Mouse (Mus musculus) lung, embryonic 14.5 days (tissue): ENCODE data around the gene Tubb1. TPM values are rescaled to one million over a fixed set of nuclear protein-coding genes. Genes with fewer than 3 reads are reported as not detected.

Experiments
- ATAC-seq: fragments of 200-750 bp; cut with Nextera tagmentation; 2 replicates; pipeline ENCODE4 v1.8.0; 2017; ENCODE audit warnings: mild to moderate bottlenecking, moderate TSS enrichment, moderate library complexity; ENCODE audit not compliant: insufficient read depth
- DNase-seq: peaks from one replicate; pipeline ENCODE4 v3.0.0-alpha.2; 2015
- H3K27ac ChIP-seq: fragments of 300-500 bp; sonication (generic); 2 replicates; pipeline ENCODE4 v1.5.1; 2014; ENCODE audit warnings: low read depth, mild to moderate bottlenecking, moderate library complexity
- H3K27me3 ChIP-seq: fragments of 300-500 bp; sonication (generic); 2 replicates; pipeline ENCODE4 v1.6.1; 2014; ENCODE audit warnings: low read length, control low read depth; ENCODE audit not compliant: insufficient read depth
- H3K36me3 ChIP-seq: fragments of 300-500 bp; sonication (generic); 2 replicates; pipeline ENCODE4 v1.6.1; 2014; ENCODE audit warnings: control low read depth; ENCODE audit not compliant: insufficient read depth
- H3K4me1 ChIP-seq: fragments of 300-500 bp; sonication (generic); 2 replicates; pipeline ENCODE4 v1.6.1; 2014; ENCODE audit warnings: antibody characterized with exemption, control low read depth; ENCODE audit not compliant: insufficient read depth
- H3K4me2 ChIP-seq: fragments of 300-500 bp; sonication (generic); 2 replicates; pipeline ENCODE4 v1.6.1; 2014; ENCODE audit warnings: mild to moderate bottlenecking
- H3K4me3 ChIP-seq: fragments of 300-500 bp; sonication (generic); 2 replicates; pipeline ENCODE4 v1.5.1; 2014; ENCODE audit warnings: low read depth, low read length
- H3K9ac ChIP-seq: fragments of 300-500 bp; sonication (generic); 2 replicates; pipeline ENCODE4 v1.6.1; 2014
- H3K9me3 ChIP-seq: fragments of 300-500 bp; sonication (generic); 2 replicates; pipeline ENCODE4 v1.6.1; 2016; ENCODE audit warnings: low read depth, low read length, control low read depth
- CTCF ChIP-seq: IDR thresholded peaks from 2 replicates; pipeline ENCODE4 v1.5.1; 2016; ENCODE audit warnings: antibody characterized with exemption, low read depth
- WGBS: fragments of 180-500 bp; shearing (Covaris S2); extraction: QIAGEN DNeasy Blood & Tissue Kit; methylation state at CpG from one replicate; pipeline ENCODE4 v1.1.7; 2014; 5-methylcytosine and 5-hydroxymethylcytosine counted together
- polyA plus RNA-seq: library from polyadenylated mRNA; unstranded; fragments of >200 nt; fragmentation: Nextera tagmentation; extraction: Ambion mirVana; gene quantifications from 2 replicates; pipeline ENCODE4 v1.2.1, GENCODE M21; 2014

The Tubb1 gene
- polyA plus RNA-seq, 1 experiment from 2014 or later: 10.0 TPM

DNA sequence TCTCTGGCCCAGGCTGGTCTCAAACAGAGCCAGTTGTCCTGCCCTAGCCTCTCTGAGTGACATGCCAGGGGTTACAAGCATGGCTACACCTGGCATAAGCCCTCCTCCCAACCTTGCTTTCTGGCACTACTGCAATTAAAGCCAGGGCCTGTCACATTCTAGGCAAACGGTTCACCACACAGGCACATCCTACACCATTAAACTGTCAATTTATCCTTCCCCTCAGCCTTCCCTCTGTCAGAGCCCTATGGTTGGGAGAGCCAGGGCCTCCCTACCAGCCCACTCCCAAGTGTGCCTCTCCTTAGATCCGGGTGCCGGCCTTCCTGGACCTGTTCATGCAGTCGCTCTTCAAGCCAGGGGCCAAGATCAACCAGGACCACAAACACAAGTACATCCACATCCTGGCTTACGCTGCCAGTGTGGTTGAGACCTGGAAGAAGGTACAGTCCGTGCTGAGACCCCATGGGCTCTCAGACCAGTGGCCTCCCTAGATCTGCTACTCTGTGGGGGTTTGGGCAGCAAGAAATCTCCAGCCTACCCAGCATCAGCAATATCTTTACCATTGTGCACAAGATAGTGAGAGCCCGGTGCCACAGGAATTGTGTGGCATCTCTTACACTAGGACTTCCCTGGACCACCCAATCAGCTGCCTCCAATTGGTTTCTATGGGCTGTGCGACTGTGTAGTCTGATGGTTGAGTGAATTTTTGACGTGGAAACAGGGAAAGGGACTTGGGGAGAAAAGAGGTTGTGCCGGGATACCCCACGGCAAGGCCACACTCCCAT lies 26.0 kb upstream of the Tubb1 start:
- 87% methylated on average over 11 of the region's 11 CpGs for WGBS
- H3K4me1 ChIP-seq: no peaks in the 10 kb centered on the region
- no peak overlapping the region for H3K4me3 ChIP-seq
- DNase-seq: no peak
- H3K36me3 ChIP-seq: peaks cover 97% of the 10 kb centered on the region
- no peak for TF ChIP-seq CTCF
- H3K27me3 ChIP-seq: no peaks in the 10 kb centered on the region
- no peaks in the 10 kb centered on the region for H3K9me3 ChIP-seq
- H3K4me2 ChIP-seq: no peak overlapping the region
- no peak overlapping the region for H3K9ac ChIP-seq
- no peak for ATAC-seq
- no peak overlapping the region for H3K27ac ChIP-seq

DNA sequence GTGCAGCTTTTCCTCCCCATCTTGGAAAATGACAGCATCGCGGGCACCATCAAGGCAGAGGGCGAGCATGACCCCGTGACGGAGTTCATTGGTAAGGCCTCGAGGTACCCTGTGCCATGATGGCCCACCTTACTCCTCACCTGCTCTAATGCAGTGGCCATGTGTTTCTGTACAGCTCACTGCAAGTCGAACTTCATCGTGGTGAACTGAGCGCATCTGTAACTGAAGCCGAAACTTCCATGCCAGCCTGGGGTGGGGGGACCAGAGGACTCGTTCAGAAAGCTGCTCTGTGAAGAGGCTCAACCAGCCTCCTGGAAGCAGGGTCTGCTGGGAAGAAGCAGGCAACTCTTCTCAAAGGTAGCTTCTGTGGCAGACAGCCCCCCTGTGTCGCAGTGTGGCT lies 23.6 kb upstream of the Tubb1 start:
- no peaks in the 10 kb centered on the region for H3K9me3 ChIP-seq

DNA sequence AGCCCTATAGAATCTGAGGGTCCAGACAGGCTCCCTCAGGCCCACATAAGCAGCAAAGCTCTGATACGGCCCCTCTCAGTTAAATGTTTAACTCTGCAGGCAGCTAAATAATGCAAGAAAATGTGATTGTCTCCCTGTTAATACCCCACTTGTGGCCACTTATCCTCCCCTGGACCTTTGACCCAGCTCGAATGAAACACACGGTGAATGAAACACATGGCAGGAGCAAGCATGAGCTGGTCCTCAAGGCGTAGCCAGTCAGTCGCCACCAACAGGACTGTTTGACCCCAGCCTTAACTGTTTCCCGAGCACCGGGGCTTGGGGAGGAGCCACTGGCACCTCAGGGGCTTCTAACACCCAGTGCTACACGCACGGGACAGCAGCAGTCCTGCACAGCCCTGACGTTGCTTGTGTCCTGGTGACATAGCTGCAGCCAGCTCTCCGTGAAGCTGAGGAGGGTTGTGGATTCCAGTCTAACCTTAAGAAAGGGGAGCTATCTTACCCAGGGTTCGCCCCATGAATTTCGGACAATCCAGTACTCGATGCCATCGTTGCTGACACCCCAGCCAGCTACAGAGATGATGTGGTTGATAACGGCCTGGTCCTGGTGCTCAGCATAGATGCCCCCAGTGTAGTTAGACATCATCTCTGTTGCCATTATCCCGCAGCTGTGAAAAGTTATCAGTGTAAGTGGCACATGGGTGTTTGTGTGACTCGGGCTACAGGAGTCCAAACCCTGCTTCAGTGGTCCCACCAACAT lies 22.2 kb upstream of the Tubb1 start:
- no peaks in the 10 kb centered on the region for H3K4me1 ChIP-seq
- no peak overlapping the region for H3K4me2 ChIP-seq
- no peak overlapping the region for H3K4me3 ChIP-seq
- DNase-seq (no peak), ATAC-seq (no peak)
- no peaks in the 10 kb centered on the region for H3K9me3 ChIP-seq
- no peaks in the 10 kb centered on the region for H3K27me3 ChIP-seq
- peaks cover 79% of the 10 kb centered on the region for H3K36me3 ChIP-seq
- H3K9ac ChIP-seq: no peak overlapping the region
- TF ChIP-seq CTCF: no peak
- WGBS: 74% methylated on average over 18 of the region's 18 CpGs
- H3K27ac ChIP-seq: no peak overlapping the region

More for the DNA sequence above, 23.6 kb upstream of the Tubb1 start:
- H3K36me3 ChIP-seq: peaks cover 85% of the 10 kb centered on the region
- no peaks in the 10 kb centered on the region for H3K4me1 ChIP-seq
- ATAC-seq: no peak
- no peak for TF ChIP-seq CTCF
- no peak for DNase-seq
- no peak overlapping the region for H3K4me3 ChIP-seq
- no peak overlapping the region for H3K4me2 ChIP-seq
- H3K9ac ChIP-seq: no peak overlapping the region
- H3K27ac ChIP-seq: no peak overlapping the region
- WGBS: 91% methylated on average over 12 of the region's 12 CpGs
- no peaks in the 10 kb centered on the region for H3K27me3 ChIP-seq

DNA sequence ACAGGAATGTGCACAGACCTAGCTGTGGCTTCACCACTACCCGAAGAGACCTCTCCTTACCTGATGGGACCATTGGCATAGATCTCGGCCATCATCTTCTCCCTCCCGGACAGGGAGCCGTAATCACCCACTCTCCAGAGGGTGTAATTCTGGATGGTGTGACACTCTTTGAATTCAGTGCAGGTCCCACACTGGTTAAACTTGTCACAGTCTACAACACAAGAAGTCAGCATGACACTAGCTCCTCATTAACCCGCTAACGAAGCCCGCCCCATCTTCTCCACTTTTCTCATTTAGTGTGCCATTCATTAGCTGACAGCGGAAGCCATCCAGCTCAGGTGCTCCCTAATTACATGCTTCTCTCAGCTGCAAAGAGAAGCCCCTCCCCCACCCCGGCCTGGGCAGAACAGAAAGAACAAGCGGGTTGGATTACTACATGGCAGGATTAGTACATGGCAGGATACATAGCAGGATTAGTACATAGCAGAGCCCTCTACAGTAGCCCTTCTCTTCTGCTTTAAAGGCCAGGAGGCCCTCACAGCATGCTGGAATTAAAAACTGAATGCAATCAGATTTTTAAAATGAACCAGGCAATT lies 21.4 kb upstream of the Tubb1 start:
- Histone ChIP-seq H3K4me2 (no peak overlapping the region), H3K9me3 (no peaks in the 10 kb centered on the region), H3K36me3 (peaks cover 76% of the 10 kb centered on the region), H3K4me3 (no peak overlapping the region), H3K9ac (no peak overlapping the region), H3K27me3 (no peaks in the 10 kb centered on the region), H3K27ac (no peak overlapping the region), H3K4me1 (no peaks in the 10 kb centered on the region)
- TF ChIP-seq CTCF: no peak
- 86% methylated on average over 10 of the region's 10 CpGs for WGBS
- ATAC-seq: no peak
- no peak for DNase-seq

DNA sequence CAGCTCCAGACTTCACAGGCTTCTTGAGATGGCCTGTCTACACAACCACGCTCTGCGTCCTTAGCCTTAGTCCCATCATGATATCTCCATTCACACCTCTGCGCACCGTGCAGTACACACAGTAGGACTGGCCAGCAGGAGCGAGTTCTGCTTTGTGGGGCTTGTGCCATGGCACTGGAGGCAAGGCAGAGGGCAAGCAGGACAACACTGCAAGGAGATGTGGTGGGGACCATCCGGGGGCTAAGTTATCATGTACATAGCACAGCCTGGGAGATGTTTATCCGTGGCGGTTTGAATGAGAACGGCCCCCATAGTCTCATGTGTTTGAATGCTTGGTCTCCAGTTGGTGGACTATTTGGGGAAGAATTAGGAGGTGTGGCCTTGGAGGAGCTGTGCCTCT lies 15.6 kb upstream of the Tubb1 start:
- WGBS: 95% methylated on average over 9 of the region's 9 CpGs
- H3K4me1 ChIP-seq: peaks cover 16% of the 10 kb centered on the region
- no peaks in the 10 kb centered on the region for H3K27me3 ChIP-seq
- no peak overlapping the region for H3K4me3 ChIP-seq
- no peak for DNase-seq
- H3K9me3 ChIP-seq: no peaks in the 10 kb centered on the region
- no peak for TF ChIP-seq CTCF
- no peak overlapping the region for H3K4me2 ChIP-seq
- peaks cover 28% of the 10 kb centered on the region; the same call in 1 of the 2 replicates for H3K36me3 ChIP-seq
- H3K27ac ChIP-seq: no peak overlapping the region
- ATAC-seq: no peak
- no peak overlapping the region for H3K9ac ChIP-seq

DNA sequence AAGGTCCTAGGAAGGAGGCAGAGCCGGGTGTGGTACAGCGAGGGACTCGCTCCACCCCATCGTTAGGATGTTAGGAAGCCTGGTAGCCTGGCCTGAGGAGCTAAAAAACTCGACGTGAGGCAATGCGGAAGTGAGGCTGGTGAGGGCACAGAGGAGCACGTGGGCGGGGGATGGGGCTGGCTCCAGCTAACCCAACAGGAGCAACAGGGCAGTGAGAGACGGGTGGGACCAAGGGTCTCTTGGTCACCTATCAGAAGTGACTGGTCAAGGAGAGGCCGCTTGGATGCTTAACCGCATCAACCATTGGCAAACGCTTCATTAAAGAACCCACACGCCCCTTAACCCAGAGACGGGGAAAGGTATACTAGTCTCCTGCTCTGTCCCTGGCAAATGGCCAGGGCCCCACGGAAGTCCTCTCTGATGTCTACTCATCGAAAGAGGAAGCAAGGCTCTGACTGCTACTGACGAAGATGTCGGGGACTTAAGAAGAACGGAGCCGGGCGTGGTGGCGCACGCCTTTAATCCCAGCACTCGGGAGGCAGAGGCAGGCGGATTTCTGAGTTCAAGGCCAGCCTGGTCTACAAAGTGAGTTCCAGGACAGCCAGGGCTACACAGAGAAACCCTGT lies 14.3 kb upstream of the Tubb1 start:
- Histone ChIP-seq H3K27ac (no peak overlapping the region), H3K4me2 (no peak overlapping the region), H3K27me3 (no peaks in the 10 kb centered on the region), H3K4me3 (no peak overlapping the region), H3K9ac (no peak overlapping the region), H3K36me3 (peaks cover 21% of the 10 kb centered on the region; the same call in 1 of the 2 replicates), H3K9me3 (no peaks in the 10 kb centered on the region), H3K4me1 (peaks cover 16% of the 10 kb centered on the region)
- no peak for ATAC-seq
- no peak for TF ChIP-seq CTCF
- WGBS: 85% methylated on average over 26 of the region's 26 CpGs
- no peak for DNase-seq
